Mouse (Mus musculus) embryonic fibroblast, embryonic 13.5 days (primary cell): Measurements from ENCODE around the gene Ovgp1. TPM values are rescaled to one million over a fixed set of nuclear protein-coding genes. Genes with fewer than 3 reads are reported as not detected.
"Not testable (repeated sequence)": the region's sequence is repeated elsewhere in the genome, so short reads cannot be mapped to it uniquely, and the experiment has no call there.

Experiments used
- H3K27ac ChIP-seq: 2 replicates; pipeline ENCODE4 v1.5.1; 2012; ENCODE audit warnings: low read length, control low read depth, inconsistent platforms; ENCODE audit not compliant: insufficient read depth
- H3K4me1 ChIP-seq: 2 replicates; pipeline ENCODE4 v1.6.1; 2011; ENCODE audit warnings: low read length; ENCODE audit not compliant: control insufficient read depth, insufficient read depth
- H3K4me3 ChIP-seq: 2 replicates; pipeline ENCODE4 v1.5.1; 2011; ENCODE audit warnings: mild to moderate bottlenecking, control low read depth, low read length; ENCODE audit not compliant: insufficient read depth
- CTCF ChIP-seq: IDR thresholded peaks from 2 replicates; pipeline ENCODE4 v1.5.1; 2011; ENCODE audit warnings: mild to moderate bottlenecking, control low read depth, low read length, moderate library complexity, borderline replicate concordance; ENCODE audit not compliant: insufficient read depth
- POLR2A ChIP-seq: IDR thresholded peaks from 2 replicates; pipeline ENCODE4 v1.6.1; 2011; ENCODE audit warnings: low read depth, mild to moderate bottlenecking, control low read depth, low read length, moderate library complexity
- polyA plus RNA-seq: library from polyadenylated mRNA; stranded (reverse); fragments of >200 nt; gene quantifications from 2 replicates; pipeline ENCODE4 v1.2.4, GENCODE M21; 2011; ENCODE audit warnings: low read depth; ENCODE audit not compliant: missing spikeins, insufficient read length

Gene Ovgp1
- polyA plus RNA-seq, 1 experiment = 0.76 TPM

DNA sequence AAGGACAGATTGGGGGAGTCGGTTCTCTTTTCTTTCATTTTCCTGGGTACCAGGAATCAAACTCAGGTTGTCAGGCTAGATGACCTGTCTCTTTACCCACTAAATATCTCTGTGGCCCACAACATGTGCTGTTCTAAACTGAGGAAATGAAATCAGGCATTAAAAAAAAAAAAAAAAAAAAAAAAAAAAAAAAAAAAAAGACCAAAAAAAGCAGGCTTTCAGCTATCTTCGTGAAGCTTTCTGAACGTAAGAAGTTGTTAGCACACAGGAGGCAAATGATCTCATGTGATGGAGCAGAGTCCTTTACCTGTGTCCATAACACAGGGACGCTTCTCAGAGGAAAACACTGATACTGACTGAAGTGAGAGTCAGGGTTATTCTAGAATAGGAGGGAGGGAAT is 37.4 kb upstream of the Ovgp1 start:
- Histone ChIP-seq H3K4me1 (no peaks in the 10 kb centered on the region), H3K4me3 (no peak overlapping the region), H3K27ac (no peak overlapping the region)
- no peak for TF ChIP-seq CTCF
- TF ChIP-seq POLR2A = no peak

DNA sequence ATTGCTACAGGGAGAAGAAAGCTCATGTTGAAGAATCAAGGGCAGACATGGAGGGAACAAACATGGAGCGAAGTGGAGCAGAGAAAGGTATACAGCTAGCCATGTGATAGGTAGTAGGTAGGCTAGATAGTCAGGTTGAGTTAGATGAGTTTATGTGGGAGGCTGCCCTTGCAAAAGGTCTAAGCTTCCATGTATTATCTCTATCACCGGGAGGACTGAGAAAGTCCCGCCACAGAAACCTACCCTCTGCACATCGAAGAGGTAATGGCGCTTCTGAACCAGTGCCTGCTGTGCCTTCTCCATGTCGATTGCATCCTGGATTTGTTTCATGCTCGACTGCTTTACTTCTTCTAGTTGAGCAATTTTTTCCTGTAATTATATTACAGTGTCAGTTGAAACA is 22.2 kb upstream of the Ovgp1 start:
- TF ChIP-seq CTCF = no peak
- no peak for TF ChIP-seq POLR2A

DNA sequence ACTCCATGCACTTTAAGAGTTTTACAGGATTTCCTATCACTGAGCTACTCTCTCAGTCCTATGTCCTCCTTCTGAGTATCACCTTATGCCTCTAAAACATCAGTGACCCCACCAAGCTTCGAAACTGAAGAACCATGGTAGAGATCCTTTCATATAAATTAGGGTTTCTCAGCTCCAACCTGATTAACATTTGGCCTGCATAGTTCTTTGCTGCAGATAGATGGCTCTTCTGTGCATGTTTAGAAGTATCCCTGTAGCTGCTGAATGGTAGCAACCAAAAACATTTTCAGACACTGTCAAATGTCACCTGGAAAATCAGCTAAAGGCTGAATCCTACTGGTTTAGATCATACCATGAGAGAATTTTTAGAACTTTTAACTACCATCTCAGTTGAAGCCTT is 16.3 kb upstream of the Ovgp1 start:
- Histone ChIP-seq H3K4me1 (no peaks in the 10 kb centered on the region; the same call in 1 of the 2 replicates), H3K4me3 (no peak overlapping the region), H3K27ac (no peak overlapping the region)
- no peak for TF ChIP-seq CTCF
- TF ChIP-seq POLR2A = no peak

More for the DNA sequence above, 22.2 kb upstream of the Ovgp1 start:
- Histone ChIP-seq H3K27ac (no peak overlapping the region), H3K4me1 (no peaks in the 10 kb centered on the region), H3K4me3 (no peak overlapping the region)

DNA sequence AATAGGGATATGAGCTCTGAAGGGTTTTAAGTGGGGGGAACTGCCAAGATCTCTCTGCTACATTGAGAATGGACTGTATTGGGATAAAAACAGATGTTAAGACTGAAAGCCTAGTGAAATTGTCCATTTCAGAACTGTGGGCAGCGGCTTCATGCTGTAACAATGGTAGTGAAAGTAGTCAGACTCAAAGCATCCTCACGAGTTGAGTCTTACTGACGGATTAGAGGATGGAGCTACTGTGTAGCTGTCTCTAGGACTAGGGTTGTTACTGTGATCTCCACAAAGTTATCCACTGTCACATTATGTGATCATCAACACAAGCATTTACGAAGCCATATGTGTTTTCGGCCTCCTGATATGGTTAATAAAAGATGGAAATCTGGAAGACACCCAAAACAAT is 15.3 kb upstream of the Ovgp1 start:
- Histone ChIP-seq H3K4me3 (peak overlapping the region; percentile 76), H3K27ac (peak overlapping the region; percentile 48; the same call in 1 of the 2 replicates), H3K4me1 (no peaks in the 10 kb centered on the region; the same call in 1 of the 2 replicates)
- TF ChIP-seq CTCF = no peak

- H3K4me3 ChIP-seq = peak within 1 kb of the TSS; percentile 76
- TF ChIP-seq CTCF = no peak
- peak; percentile 89 for TF ChIP-seq POLR2A
- peak within 1 kb of the TSS; percentile 48 for H3K27ac ChIP-seq
- H3K4me1 ChIP-seq = no peaks in the 10 kb centered on the region; the same call in 1 of the 2 replicates
Observed at GRCm38 (mm10) chr3:105958974-105959580, 14.4 kb upstream of the Ovgp1 start, which contains the start of gene Wdr77. Gene Wdr77, plus strand, starts transcription at chr3:105959369.

- no peak for TF ChIP-seq POLR2A
- no peak for TF ChIP-seq CTCF
- no peak overlapping the region for H3K27ac ChIP-seq
- H3K4me1 ChIP-seq = no peaks in the 10 kb centered on the region; the same call in 1 of the 2 replicates
- H3K4me3 ChIP-seq = peak overlapping the region; percentile 76
Observed at GRCm38 (mm10) chr3:105959585-105959984, 13.9 kb upstream of the Ovgp1 start.

- H3K27ac ChIP-seq = peak within 1 kb of the TSS; percentile 48
Observed at GRCm38 (mm10) chr3:105959999-105960398, 13.5 kb upstream of the Ovgp1 start, which contains the start of gene Atp5f1. Gene Atp5f1, minus strand, starts transcription at chr3:105960099.

GRCm38 (mm10) chr3:105960700-105961099 is 12.8 kb upstream of the Ovgp1 start:
- no peak for TF ChIP-seq POLR2A
- no peak for TF ChIP-seq CTCF
- H3K27ac ChIP-seq = no peak overlapping the region
- no peaks in the 10 kb centered on the region; the same call in 1 of the 2 replicates for H3K4me1 ChIP-seq
- H3K4me3 ChIP-seq = peak overlapping the region; percentile 76

More at GRCm38 (mm10) chr3:105959999-105960398, 13.5 kb upstream of the Ovgp1 start, which contains the start of gene Atp5f1:
- Histone ChIP-seq H3K4me3 (peak within 1 kb of the TSS; percentile 76), H3K4me1 (no peaks in the 10 kb centered on the region; the same call in 1 of the 2 replicates)
- TF ChIP-seq POLR2A = no peak
- no peak for TF ChIP-seq CTCF

DNA sequence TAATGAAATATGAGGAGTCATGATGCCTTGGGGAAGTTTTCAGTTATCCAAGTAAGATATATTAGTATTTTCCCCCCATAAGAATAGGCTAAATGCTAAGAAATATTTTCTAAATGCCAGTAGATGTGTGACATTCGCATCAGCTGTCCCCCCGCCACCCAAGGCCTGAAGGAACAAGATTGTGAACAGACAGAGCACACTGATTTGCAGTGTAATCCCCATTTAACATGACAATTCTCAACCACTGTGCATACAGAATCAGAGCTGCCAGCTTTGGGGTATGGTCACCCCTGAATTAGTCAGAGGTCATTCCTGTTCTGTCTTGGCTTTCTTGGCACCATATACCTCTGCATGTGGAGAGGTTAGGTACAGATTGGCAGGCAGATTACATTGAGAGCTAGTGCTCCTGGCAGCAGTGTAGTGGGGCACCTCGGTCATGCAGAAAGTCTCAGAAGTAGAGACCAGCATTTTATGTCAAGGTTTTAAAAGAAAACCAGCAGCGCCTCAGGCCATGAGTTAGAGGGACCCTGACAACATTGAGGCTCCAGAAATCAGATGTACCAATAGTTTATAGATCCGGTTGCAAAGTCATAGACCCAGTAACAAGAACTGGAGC is 1.6 kb upstream of the Ovgp1 start:
- H3K27ac ChIP-seq = no peak overlapping the region
- TF ChIP-seq POLR2A (no peak), CTCF (no peak)
- H3K4me1 ChIP-seq = no peaks in the 10 kb centered on the region
- no peak overlapping the region for H3K4me3 ChIP-seq

DNA sequence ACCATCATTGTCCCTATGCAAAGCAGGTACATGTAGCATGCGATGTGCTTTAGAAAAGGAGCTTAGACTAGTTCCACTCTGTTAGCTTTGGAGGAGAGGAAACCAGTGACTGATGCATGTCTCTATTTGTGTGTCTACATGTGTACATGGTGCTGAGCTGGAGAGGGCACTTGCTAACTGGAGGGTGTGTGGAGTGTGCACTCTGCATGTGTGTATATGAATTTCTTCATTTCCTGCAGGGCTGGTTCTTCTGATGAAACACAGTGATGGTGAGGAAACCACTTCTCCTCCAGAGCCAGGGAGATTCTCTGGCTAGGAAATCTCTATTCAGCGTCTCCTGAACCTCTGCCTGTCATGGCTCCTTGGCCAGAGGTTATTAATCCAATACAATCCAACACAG is 663 bp downstream of the Ovgp1 start:
- Histone ChIP-seq H3K4me3 (no peak overlapping the region), H3K27ac (no peak overlapping the region), H3K4me1 (no peaks in the 10 kb centered on the region)
- TF ChIP-seq POLR2A (no peak), CTCF (no peak)

DNA sequence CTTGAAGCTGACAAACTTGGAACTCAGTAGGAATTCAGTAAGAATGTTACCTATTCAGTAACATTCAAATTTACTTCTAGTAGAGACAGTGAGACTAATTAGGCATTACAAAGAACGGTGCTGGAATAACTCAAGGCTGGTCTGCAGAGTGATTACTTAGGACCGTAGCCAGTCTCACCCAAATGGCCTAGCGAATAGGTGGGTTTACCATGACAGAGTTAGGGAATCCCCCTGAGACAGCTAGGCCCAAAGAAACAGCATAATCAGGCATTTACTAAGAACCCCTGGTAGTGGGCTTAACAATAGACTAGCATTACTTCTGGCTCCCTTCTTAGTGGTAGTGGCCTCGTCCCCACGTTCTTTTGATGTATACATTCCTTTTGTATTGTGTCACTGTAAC is 16.1 kb downstream of the Ovgp1 start:
- not testable (repeated sequence) for H3K4me3 ChIP-seq, H3K4me1 ChIP-seq, H3K27ac ChIP-seq
